Mouse (Mus musculus): Measurements from ENCODE around the gene Sgip1.

DNA sequence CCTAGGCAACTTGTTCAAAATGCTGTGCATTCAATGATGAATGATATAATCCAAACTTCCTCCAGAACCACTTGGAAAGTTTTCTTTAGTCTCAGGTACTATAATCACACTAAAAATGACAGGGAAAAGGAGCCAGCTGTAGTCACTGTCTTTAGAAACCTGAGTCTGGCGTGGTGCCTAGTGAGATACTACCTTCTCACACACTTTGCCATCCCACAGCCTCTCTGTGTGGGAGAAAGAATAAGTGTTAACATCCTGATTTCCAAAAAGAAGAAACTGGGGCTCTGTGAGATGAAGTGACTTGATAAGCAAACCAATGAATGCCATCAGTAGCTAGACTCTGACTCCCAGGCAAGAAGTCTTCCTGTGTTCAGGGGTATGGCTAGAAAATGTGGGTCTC is 28.0 kb downstream of the Sgip1 start:
- TF ChIP-seq CTCF (conservative IDR thresholded peaks at IDR 0.05; ENCODE audit: low read length) (no peak), NANOG (IDR thresholded peaks at IDR 0.05; ENCODE audit: borderline replicate concordance, low read length) (no peak), POU5F1 (IDR thresholded peaks at IDR 0.05; ENCODE audit: borderline replicate concordance, low read length) (no peak)
